Mouse (Mus musculus) layer of hippocampus, adult 8-10 months (tissue): Measurements from ENCODE around the gene Ythdc1. TPM values are rescaled to one million over a fixed set of nuclear protein-coding genes. Genes with fewer than 3 reads are reported as not detected.

Source experiments
- DNase-seq, 2 experiments: peaks; one replicate each; pipeline ENCODE4 v3.0.0; 2022; ENCODE audit warnings: low spot score in 2 of 2
- total RNA-seq, 4 experiments: library from RNA; stranded (reverse); gene quantifications; 2 replicates each; pipeline ENCODE4 v1.2.4; 2022

Gene Ythdc1
- total RNA-seq, 4 experiments from 2014 or later = 51.1 to 70.6 (median 64.1) TPM

GRCm38 (mm10) chr5:86871877-86872276 lies 67.9 kb downstream of the Ythdc1 start:
- no peak for DNase-seq

Other genes starting within 250 kb of the Ythdc1 start
- gene Tmprss11f, start 171.8 kb upstream of the Ythdc1 start, total RNA-seq = not detected
- gene Tmprss11b, start 127.9 kb upstream of the Ythdc1 start, total RNA-seq = not detected
- not detected for gene Tmprss11e, start 58.4 kb upstream of the Ythdc1 start, total RNA-seq
- gene Ugt2b34, start 102.7 kb downstream of the Ythdc1 start, total RNA-seq = not detected
- not detected for gene Ugt2b1, start 122.3 kb downstream of the Ythdc1 start, total RNA-seq
- not detected for gene Ugt2b35, start 196.6 kb downstream of the Ythdc1 start, total RNA-seq